Mouse (Mus musculus): ENCODE results near the gene Ppp2r5d. TPM values are rescaled to one million over a fixed set of nuclear protein-coding genes. Genes with fewer than 3 reads are reported as not detected.

Ppp2r5d gene
- polyA plus RNA-seq, 1 experiment from 2014 or later = 51.0 TPM

DNA sequence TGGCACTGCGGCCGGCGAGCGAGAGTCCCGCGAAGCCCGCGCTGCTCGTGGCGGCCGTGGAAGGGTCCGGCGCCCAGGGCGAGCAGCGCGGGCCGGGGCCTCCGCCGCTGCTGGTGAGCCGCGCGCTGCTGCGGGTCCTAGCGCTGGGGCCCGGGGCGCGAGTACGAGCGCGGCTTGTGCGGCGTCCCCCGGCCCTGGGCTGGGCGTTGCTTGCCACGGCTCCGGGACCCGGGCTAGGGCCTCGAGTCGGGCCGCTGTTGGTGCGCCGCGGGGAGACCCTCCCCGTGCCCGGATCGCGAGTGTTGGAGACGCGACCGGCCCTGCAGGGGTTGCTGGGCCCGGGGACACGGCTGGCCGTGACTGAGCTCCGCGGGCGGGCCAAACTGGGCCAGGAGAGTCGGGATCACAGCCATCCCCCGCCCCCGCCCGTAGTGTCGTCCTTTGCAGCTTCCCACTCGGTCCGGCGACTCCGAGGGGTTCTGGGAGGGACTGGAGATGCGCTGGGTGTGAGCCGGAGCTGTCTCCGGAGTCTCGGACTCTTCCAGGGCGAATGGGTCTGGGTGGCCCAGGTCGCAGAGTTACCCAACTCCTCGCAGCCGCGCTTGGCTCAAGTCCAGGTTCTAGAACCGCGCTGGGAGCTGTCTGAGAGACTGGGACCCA, 6.8 kb upstream of the Ppp2r5d start:
- WGBS = under 1% methylated on average over 69 of the region's 76 CpGs
- peak overlapping the region; percentile 100 for H3K4me3 ChIP-seq (replicated peaks; ENCODE audit: low read depth, low read length)
- H3K9me3 ChIP-seq (replicated peaks; ENCODE audit: low read length) = no peaks in the 10 kb centered on the region
- no peaks in the 10 kb centered on the region for H3K27me3 ChIP-seq (ENCODE audit: insufficient read depth, low read length)
- H3K4me1 ChIP-seq (replicated peaks; ENCODE audit: insufficient read depth, low read length) = peaks cover 11% of the 10 kb centered on the region; the same call in 1 of the 2 replicates
- peak overlapping the region; percentile 99 for H3K4me2 ChIP-seq (ENCODE audit: low read length)
- ATAC-seq (replicated peaks; ENCODE audit: low FRiP score, low read depth) = peak; percentile 72
- no peak for DNase-seq (ENCODE audit: low spot score)
- peaks cover 17% of the 10 kb centered on the region for H3K36me3 ChIP-seq (ENCODE audit: insufficient read depth, low read length)
- H3K9ac ChIP-seq (ENCODE audit: low read depth, low read length) = peak overlapping the region; percentile 95
- no peak for TF ChIP-seq CTCF (IDR thresholded peaks at IDR 0.05; ENCODE audit: low read depth)
- H3K27ac ChIP-seq = peak overlapping the region; percentile 86

DNA sequence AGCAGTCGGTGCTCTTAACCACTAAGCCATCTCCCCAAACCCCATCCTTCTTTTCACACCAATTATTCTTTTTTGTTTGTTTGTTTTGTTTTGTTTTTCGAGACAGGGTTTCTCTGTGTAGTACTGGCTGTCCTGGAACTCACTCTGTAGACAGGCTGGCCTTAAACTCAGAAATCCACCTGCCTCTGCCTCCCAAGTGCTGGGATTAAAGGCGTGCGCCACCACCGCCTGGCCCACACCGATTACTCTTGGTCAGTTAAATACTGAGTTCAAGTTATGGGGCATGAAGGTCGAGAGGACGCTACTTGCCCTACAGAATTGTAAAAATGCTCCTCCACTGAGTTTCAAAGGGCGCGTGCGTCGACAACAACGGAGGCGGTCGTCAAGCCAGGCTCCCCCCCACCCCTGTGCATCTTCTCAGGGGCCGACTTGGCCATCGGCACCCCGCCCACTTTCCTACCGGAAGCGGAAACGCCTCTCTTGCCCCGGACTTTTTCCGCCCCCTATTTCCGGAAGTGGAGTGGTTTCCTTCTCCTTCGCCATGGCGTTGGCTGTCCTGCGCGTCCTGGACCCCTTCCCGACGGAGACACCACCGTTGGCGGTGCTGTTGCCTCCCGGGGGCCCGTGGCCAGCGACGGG, 6.2 kb upstream of the Ppp2r5d start, which contains the start of gene Pex6:
Pex6 (plus strand) TSS at position 505 of the 639 bp plus-strand sequence.
- Histone ChIP-seq H3K4me2 (ENCODE audit: low read length) (peak within 1 kb of the TSS; percentile 99), H3K4me1 (replicated peaks; ENCODE audit: insufficient read depth, low read length) (peaks cover 11% of the 10 kb centered on the region; the same call in 1 of the 2 replicates), H3K9ac (ENCODE audit: low read depth, low read length) (peak within 1 kb of the TSS; percentile 95), H3K27me3 (ENCODE audit: insufficient read depth, low read length) (no peaks in the 10 kb centered on the region), H3K36me3 (ENCODE audit: insufficient read depth, low read length) (peaks cover 15% of the 10 kb centered on the region), H3K9me3 (replicated peaks; ENCODE audit: low read length) (no peaks in the 10 kb centered on the region), H3K27ac (peak within 1 kb of the TSS; percentile 86), H3K4me3 (replicated peaks; ENCODE audit: low read depth, low read length) (peak within 1 kb of the TSS; percentile 100)
- ATAC-seq (replicated peaks; ENCODE audit: low FRiP score, low read depth) (peak; percentile 87), DNase-seq (ENCODE audit: low spot score) (peak; percentile 97)
- WGBS = 7% methylated on average over 36 of the region's 36 CpGs
- TF ChIP-seq CTCF (IDR thresholded peaks at IDR 0.05; ENCODE audit: low read depth) = no peak

DNA sequence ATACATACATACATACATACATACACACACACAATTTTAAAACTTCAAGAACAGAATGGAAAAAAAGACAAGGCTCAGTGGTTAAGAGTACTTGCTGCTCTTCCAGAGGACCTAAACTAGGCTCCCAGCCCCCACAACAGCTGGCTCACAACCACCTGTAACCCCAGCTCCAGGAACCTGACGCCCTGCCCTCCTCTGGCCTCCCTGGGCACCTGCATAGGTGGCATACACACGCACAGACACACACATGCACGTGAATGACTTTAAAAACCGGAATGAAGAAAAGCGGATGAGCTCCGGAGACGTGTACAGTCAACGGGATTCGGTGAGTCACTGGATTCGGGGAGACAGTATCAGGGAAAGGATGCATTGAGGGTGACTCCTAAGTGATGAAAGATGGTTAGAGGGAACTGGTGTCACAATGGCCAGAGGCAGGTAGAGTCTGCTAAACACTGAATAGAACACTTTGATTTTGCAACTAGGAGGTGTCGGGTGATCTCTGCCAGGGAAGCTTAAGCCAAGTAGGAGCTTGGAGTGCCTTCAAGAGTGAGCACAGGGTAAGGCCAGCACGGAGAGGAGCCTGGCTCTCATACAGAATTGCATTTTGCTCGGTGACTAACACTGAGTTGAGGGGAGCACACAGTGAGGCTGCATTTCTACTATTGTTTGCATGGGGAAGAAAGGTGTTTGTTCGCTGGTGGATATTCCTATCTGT, 1.6 kb upstream of the Ppp2r5d start:
- Histone ChIP-seq H3K27me3 (ENCODE audit: insufficient read depth, low read length) (no peaks in the 10 kb centered on the region), H3K27ac (no peak overlapping the region), H3K4me2 (ENCODE audit: low read length) (no peak overlapping the region), H3K4me1 (replicated peaks; ENCODE audit: insufficient read depth, low read length) (peaks cover 12% of the 10 kb centered on the region; the same call in 1 of the 2 replicates), H3K9me3 (replicated peaks; ENCODE audit: low read length) (no peaks in the 10 kb centered on the region), H3K36me3 (ENCODE audit: insufficient read depth, low read length) (no peaks in the 10 kb centered on the region), H3K9ac (ENCODE audit: low read depth, low read length) (no peak overlapping the region), H3K4me3 (replicated peaks; ENCODE audit: low read depth, low read length) (no peak overlapping the region)
- DNase-seq (ENCODE audit: low spot score) (no peak), ATAC-seq (replicated peaks; ENCODE audit: low FRiP score, low read depth) (no peak)
- peak; percentile 9; the same call in 1 of the 2 replicates for TF ChIP-seq CTCF (IDR thresholded peaks at IDR 0.05; ENCODE audit: low read depth)
- WGBS = 94% methylated on average over 14 of the region's 14 CpGs

- Histone ChIP-seq H3K27ac (peak overlapping the region; percentile 92), H3K9me3 (replicated peaks; ENCODE audit: low read length) (no peaks in the 10 kb centered on the region), H3K4me3 (replicated peaks; ENCODE audit: low read depth, low read length) (peak overlapping the region; percentile 82), H3K36me3 (ENCODE audit: insufficient read depth, low read length) (no peaks in the 10 kb centered on the region), H3K27me3 (ENCODE audit: insufficient read depth, low read length) (no peaks in the 10 kb centered on the region), H3K9ac (ENCODE audit: low read depth, low read length) (peak overlapping the region; percentile 89), H3K4me1 (replicated peaks; ENCODE audit: insufficient read depth, low read length) (peaks cover 12% of the 10 kb centered on the region; the same call in 1 of the 2 replicates), H3K4me2 (ENCODE audit: low read length) (peak overlapping the region; percentile 61)
- 3% methylated on average over 33 of the region's 41 CpGs for WGBS
- TF ChIP-seq CTCF (IDR thresholded peaks at IDR 0.05; ENCODE audit: low read depth) = no peak
- ATAC-seq (replicated peaks; ENCODE audit: low FRiP score, low read depth) (peak; percentile 79), DNase-seq (ENCODE audit: low spot score) (peak; percentile 77)
Observed at GRCm38 (mm10) chr17:46703971-46704886, 682 bp downstream of the Ppp2r5d start.

DNA sequence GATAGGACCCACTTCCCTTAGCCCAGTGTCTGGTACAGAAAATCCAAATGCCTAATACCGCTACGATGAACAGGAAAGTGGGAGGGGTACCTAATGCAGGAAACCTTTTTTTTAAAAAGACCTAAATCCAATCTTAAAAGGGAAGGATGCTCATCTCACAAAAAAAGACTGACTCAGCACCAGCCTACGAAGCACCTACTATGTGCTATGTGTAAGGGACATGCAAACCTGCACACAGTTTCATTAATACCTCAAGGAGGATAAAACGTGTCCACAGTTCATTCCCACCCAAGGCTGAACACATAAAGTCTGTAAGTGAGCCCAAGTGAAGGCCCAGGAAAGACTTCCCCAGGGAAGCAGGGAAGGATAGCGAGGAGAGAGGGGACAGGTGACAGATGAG, 2.4 kb downstream of the Ppp2r5d start:
- Histone ChIP-seq H3K9me3 (replicated peaks; ENCODE audit: low read length) (no peaks in the 10 kb centered on the region), H3K27ac (no peak overlapping the region), H3K9ac (ENCODE audit: low read depth, low read length) (0 out of 2 replicates have a peak overlapping the region, but pooled peaks have one; percentile 35), H3K4me2 (ENCODE audit: low read length) (no peak overlapping the region), H3K4me3 (replicated peaks; ENCODE audit: low read depth, low read length) (no peak overlapping the region), H3K4me1 (replicated peaks; ENCODE audit: insufficient read depth, low read length) (peaks cover 12% of the 10 kb centered on the region; the same call in 1 of the 2 replicates), H3K27me3 (ENCODE audit: insufficient read depth, low read length) (no peaks in the 10 kb centered on the region), H3K36me3 (ENCODE audit: insufficient read depth, low read length) (peaks cover 1% of the 10 kb centered on the region; the same call in 1 of the 2 replicates)
- ATAC-seq (replicated peaks; ENCODE audit: low FRiP score, low read depth) (no peak), DNase-seq (ENCODE audit: low spot score) (no peak)
- 82% methylated on average over 5 of the region's 5 CpGs for WGBS
- TF ChIP-seq CTCF (IDR thresholded peaks at IDR 0.05; ENCODE audit: low read depth) = no peak

Data from kidney, postnatal 0 days (tissue).